Mouse (Mus musculus): ENCODE measurements around the gene Pced1b. TPM values are rescaled to one million over a fixed set of nuclear protein-coding genes. Genes with fewer than 3 reads are reported as not detected.

Gene Pced1b
- total and polyA plus RNA-seq, 2 experiments, result 0.92 to 5.6 TPM

- H3K4me1 ChIP-seq (ENCODE audit: control insufficient read depth, insufficient read depth, low read length), result peaks cover 12% of the 10 kb centered on the region
- TF ChIP-seq CTCF (IDR thresholded peaks at IDR 0.05; ENCODE audit: low read depth, low read length), result no peak
- no peak for TF ChIP-seq POLR2A (IDR thresholded peaks at IDR 0.05; ENCODE audit: extremely low read depth, insufficient read depth, low read length)
- H3K36me3 ChIP-seq (ENCODE audit: control insufficient read depth, insufficient read depth, low read length), result no peaks in the 10 kb centered on the region
- H3K9ac ChIP-seq (ENCODE audit: low read depth, low read length), result no peak overlapping the region
- no peaks in the 10 kb centered on the region for H3K79me2 ChIP-seq (ENCODE audit: control insufficient read depth, insufficient read depth, low read length)
- H3K27ac ChIP-seq (replicated peaks; ENCODE audit: insufficient read depth, low read depth, low read length), result peak overlapping the region; percentile 78; the same call in 1 of the 2 replicates
- WGBS, result 91% methylated on average over 5 of the region's 5 CpGs
- no peak overlapping the region for H3K4me3 ChIP-seq (ENCODE audit: insufficient read depth, low read depth, low read length)
- no peak for DNase-seq (ENCODE audit: extremely low read depth, low read depth, low spot score)
- no peaks in the 10 kb centered on the region for H3K27me3 ChIP-seq (ENCODE audit: control insufficient read depth, insufficient read depth, low read length)
Measured at GRCm38 (mm10) chr15:97287436-97288143, 40.7 kb downstream of the Pced1b start.

GRCm38 (mm10) chr15:97288690-97289089 lies 41.8 kb downstream of the Pced1b start:
- no peaks in the 10 kb centered on the region for H3K36me3 ChIP-seq (ENCODE audit: control insufficient read depth, insufficient read depth, low read length)
- H3K79me2 ChIP-seq (ENCODE audit: control insufficient read depth, insufficient read depth, low read length), result no peaks in the 10 kb centered on the region
- TF ChIP-seq POLR2A (IDR thresholded peaks at IDR 0.05; ENCODE audit: extremely low read depth, insufficient read depth, low read length), result no peak
- no peak for DNase-seq (ENCODE audit: extremely low read depth, low read depth, low spot score)
- H3K27ac ChIP-seq (replicated peaks; ENCODE audit: insufficient read depth, low read depth, low read length), result no peak overlapping the region
- H3K9ac ChIP-seq (ENCODE audit: low read depth, low read length), result no peak overlapping the region
- 87% methylated on average over 13 of the region's 13 CpGs for WGBS
- H3K4me1 ChIP-seq (ENCODE audit: control insufficient read depth, insufficient read depth, low read length), result peaks cover 12% of the 10 kb centered on the region
- H3K27me3 ChIP-seq (ENCODE audit: control insufficient read depth, insufficient read depth, low read length), result no peaks in the 10 kb centered on the region
- no peak overlapping the region for H3K4me3 ChIP-seq (ENCODE audit: insufficient read depth, low read depth, low read length)

- Histone ChIP-seq H3K27me3 (ENCODE audit: control insufficient read depth, insufficient read depth, low read length) (no peaks in the 10 kb centered on the region), H3K9ac (ENCODE audit: low read depth, low read length) (no peak overlapping the region), H3K4me3 (ENCODE audit: insufficient read depth, low read depth, low read length) (no peak overlapping the region), H3K4me1 (ENCODE audit: control insufficient read depth, insufficient read depth, low read length) (peaks cover 12% of the 10 kb centered on the region), H3K79me2 (ENCODE audit: control insufficient read depth, insufficient read depth, low read length) (no peaks in the 10 kb centered on the region), H3K27ac (replicated peaks; ENCODE audit: insufficient read depth, low read depth, low read length) (no peak overlapping the region), H3K36me3 (ENCODE audit: control insufficient read depth, insufficient read depth, low read length) (no peaks in the 10 kb centered on the region)
- WGBS, result 84% methylated on average over 4 of the region's 4 CpGs
- no peak for DNase-seq (ENCODE audit: extremely low read depth, low read depth, low spot score)
- TF ChIP-seq CTCF (IDR thresholded peaks at IDR 0.05; ENCODE audit: low read depth, low read length) (no peak), POLR2A (IDR thresholded peaks at IDR 0.05; ENCODE audit: extremely low read depth, insufficient read depth, low read length) (no peak)
Measured at GRCm38 (mm10) chr15:97289176-97289575, 42.3 kb downstream of the Pced1b start.

GRCm38 (mm10) chr15:97290351-97290750 lies 43.4 kb downstream of the Pced1b start:
- Histone ChIP-seq H3K27ac (replicated peaks; ENCODE audit: insufficient read depth, low read depth, low read length) (no peak overlapping the region), H3K9ac (ENCODE audit: low read depth, low read length) (no peak overlapping the region), H3K36me3 (ENCODE audit: control insufficient read depth, insufficient read depth, low read length) (no peaks in the 10 kb centered on the region), H3K79me2 (ENCODE audit: control insufficient read depth, insufficient read depth, low read length) (no peaks in the 10 kb centered on the region), H3K4me1 (ENCODE audit: control insufficient read depth, insufficient read depth, low read length) (peaks cover 12% of the 10 kb centered on the region), H3K4me3 (ENCODE audit: insufficient read depth, low read depth, low read length) (no peak overlapping the region), H3K27me3 (ENCODE audit: control insufficient read depth, insufficient read depth, low read length) (no peaks in the 10 kb centered on the region)
- no peak for TF ChIP-seq CTCF (IDR thresholded peaks at IDR 0.05; ENCODE audit: low read depth, low read length)
- TF ChIP-seq POLR2A (IDR thresholded peaks at IDR 0.05; ENCODE audit: extremely low read depth, insufficient read depth, low read length), result no peak
- 91% methylated on average over 6 of the region's 6 CpGs for WGBS
- no peak for DNase-seq (ENCODE audit: extremely low read depth, low read depth, low spot score)

- Histone ChIP-seq H3K79me2 (ENCODE audit: control insufficient read depth, insufficient read depth, low read length) (no peaks in the 10 kb centered on the region), H3K9ac (ENCODE audit: low read depth, low read length) (no peak overlapping the region), H3K36me3 (ENCODE audit: control insufficient read depth, insufficient read depth, low read length) (0 out of 2 replicates have a peak, but pooled peaks cover 2% of the 10 kb centered on the region), H3K27me3 (ENCODE audit: control insufficient read depth, insufficient read depth, low read length) (no peaks in the 10 kb centered on the region), H3K4me3 (ENCODE audit: insufficient read depth, low read depth, low read length) (no peak overlapping the region), H3K27ac (replicated peaks; ENCODE audit: insufficient read depth, low read depth, low read length) (no peak overlapping the region), H3K4me1 (ENCODE audit: control insufficient read depth, insufficient read depth, low read length) (peaks cover 6% of the 10 kb centered on the region; the same call in 1 of the 2 replicates)
- 87% methylated on average over 21 of the region's 21 CpGs for WGBS
- TF ChIP-seq CTCF (IDR thresholded peaks at IDR 0.05; ENCODE audit: low read depth, low read length), result no peak
- DNase-seq (ENCODE audit: extremely low read depth, low read depth, low spot score), result peak; percentile 63
Measured at GRCm38 (mm10) chr15:97291291-97292050, 44.6 kb downstream of the Pced1b start.

- no peak for DNase-seq (ENCODE audit: extremely low read depth, low read depth, low spot score)
- H3K27me3 ChIP-seq (ENCODE audit: control insufficient read depth, insufficient read depth, low read length), result no peaks in the 10 kb centered on the region
- no peak overlapping the region for H3K4me3 ChIP-seq (ENCODE audit: insufficient read depth, low read depth, low read length)
- H3K4me1 ChIP-seq (ENCODE audit: control insufficient read depth, insufficient read depth, low read length), result no peaks in the 10 kb centered on the region
- 88% methylated on average over 9 of the region's 9 CpGs for WGBS
- TF ChIP-seq POLR2A (IDR thresholded peaks at IDR 0.05; ENCODE audit: extremely low read depth, insufficient read depth, low read length), result no peak
- TF ChIP-seq CTCF (IDR thresholded peaks at IDR 0.05; ENCODE audit: low read depth, low read length), result no peak
- H3K9ac ChIP-seq (ENCODE audit: low read depth, low read length), result no peak overlapping the region
- no peaks in the 10 kb centered on the region for H3K36me3 ChIP-seq (ENCODE audit: control insufficient read depth, insufficient read depth, low read length)
- no peak overlapping the region for H3K27ac ChIP-seq (replicated peaks; ENCODE audit: insufficient read depth, low read depth, low read length)
- H3K79me2 ChIP-seq (ENCODE audit: control insufficient read depth, insufficient read depth, low read length), result no peaks in the 10 kb centered on the region
Measured at GRCm38 (mm10) chr15:97307935-97308334, 61.0 kb downstream of the Pced1b start.
